In genomic region chr6:45843736-45844135, GRCm38 (mm10) we compare ENCODE assay signal across 22 mouse cellular contexts.
DNase-seq lines count a peak whose midpoint lies in the region; ATAC-seq lines count a peak whose summit lies in the region.
"Had no signal": no experiment of that assay in that cellular context is flagged by ENCODE, and none has a peak within 500 bp of the region (broad histone marks: within the 10 kb centered on the region; RNA-seq: fewer than 3 reads in every experiment).

No protein-coding gene starts in this region.

- DNase-seq in frontal cortex, postnatal 14 days (ENCODE audit: low spot score in 2 of 2): no peak
- DNase-seq in layer of hippocampus, adult 9-10 months (ENCODE audit: low spot score): peak; percentile 11
- DNase-seq in layer of hippocampus, postnatal 10 days (ENCODE audit: low spot score in 2 of 2): no peak
- peak; percentile 10 for DNase-seq in right cerebral cortex, adult 18-20 months
- DNase-seq in right cerebral cortex, postnatal 4 days: no peak
- DNase-seq in brain, adult 2 months (ENCODE audit: low read depth, low spot score): peak; percentile 75
- DNase-seq in heart, postnatal 36 days: no peak
- DNase-seq: adrenal gland, adult 8-10 months; adrenal gland, postnatal 14 days; adrenal gland, postnatal 36 days; B cell, adult 2 months; cerebellum, adult 11 months; cerebellum, adult 18-20 months; cerebellum, adult 8-10 months; cerebellum, adult 9-11 months; cerebellum, postnatal 14 days; cerebellum, postnatal 36 days; embryo, embryonic 11 days had no signal

- peak; percentile 82 for ATAC-seq in frontal cortex, adult (ENCODE audit: low TSS enrichment)
- ATAC-seq: activated CD4-positive, CD25-positive, alpha-beta regulatory T cell, adult 4 months; CD4-positive, CD25-positive, alpha-beta regulatory T cell, adult 4 months; forebrain, embryonic 14.5 days had no signal

- intact Hi-C loops in heart, postnatal 36 days (cut with DNase I): no loop called here

Comparison
In these comparisons a context has a peak if more than half of its experiments do, and no peak if none do; other contexts are left out.
1. DNase-seq: peak in layer of hippocampus, adult 9-10 months (single experiment), right cerebral cortex, adult 18-20 months (single experiment) and brain, adult 2 months (single experiment); none in frontal cortex, postnatal 14 days (0 of 2), layer of hippocampus, postnatal 10 days (0 of 2), right cerebral cortex, postnatal 4 days (single experiment) and heart, postnatal 36 days (0 of 2).